Mouse (Mus musculus) small intestine, adult 2 months (tissue): ENCODE data around the gene Copg2.

Source experiments
- CTCF ChIP-seq: fragments of 200-500 bp; IDR thresholded peaks from 2 replicates; pipeline ENCODE4 v1.5.1; 2012; ENCODE audit warnings: low read depth, mild to moderate bottlenecking, control low read depth, inconsistent platforms, low read length, moderate library complexity, mixed read lengths; ENCODE audit not compliant: insufficient replicate concordance, insufficient read length; ENCODE audit errors: extremely low read depth
- POLR2A ChIP-seq: fragments of 200-500 bp; IDR thresholded peaks from 2 replicates; pipeline ENCODE4 v1.6.1; 2012; ENCODE audit warnings: low read depth, mild to moderate bottlenecking, control low read depth, inconsistent platforms, low read length, moderate library complexity

DNA sequence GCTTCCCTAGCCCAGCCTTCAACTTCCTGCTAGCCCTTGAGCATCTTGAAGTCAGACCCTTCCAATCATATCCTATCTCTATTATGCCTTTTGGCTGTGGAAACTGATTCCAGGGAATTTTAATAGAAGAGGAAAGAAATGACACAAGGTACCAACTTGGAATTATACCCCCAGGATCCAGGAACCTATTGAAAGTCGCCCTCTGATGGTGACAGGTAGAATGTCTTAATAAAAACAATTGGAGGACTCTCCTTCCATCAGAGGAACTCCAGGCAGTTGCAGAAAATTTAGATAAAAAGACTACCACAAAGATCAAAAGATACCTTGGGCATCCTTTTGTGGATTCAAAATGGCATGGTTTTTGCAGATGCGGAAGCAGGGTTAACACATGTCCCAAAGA, 26.2 kb upstream of the Copg2 start:
- no peak for TF ChIP-seq CTCF
- no peak for TF ChIP-seq POLR2A
